Mouse (Mus musculus) bone marrow macrophage, adult 2 months (primary cell): ENCODE data around the gene Fam76a.

Experiments used
- CTCF ChIP-seq: IDR thresholded peaks from 2 replicates; pipeline ENCODE4 v1.5.1; 2012; ENCODE audit warnings: low read depth, mild to moderate bottlenecking, low read length, moderate library complexity
- POLR2A ChIP-seq: IDR thresholded peaks from 2 replicates; pipeline ENCODE4 v1.6.1; 2012; ENCODE audit warnings: mild to moderate bottlenecking, low read depth, low read length, borderline replicate concordance

- TF ChIP-seq CTCF (no peak), POLR2A (no peak)
Measured at GRCm38 (mm10) chr4:132894402-132894801, 28.0 kb downstream of the Fam76a start.
